Mouse (Mus musculus): Measurements from ENCODE around the gene Fgfr2.

GRCm38 (mm10) chr7:132787022-132787421, 336.1 kb downstream of the Fgfr2 start:
- no peak for TF ChIP-seq CTCF (IDR thresholded peaks at IDR 0.05)
- TF ChIP-seq EP300 (IDR thresholded peaks at IDR 0.05), result no peak
